Mouse (Mus musculus) layer of hippocampus, adult 2 months (tissue): ENCODE measurements around the gene Angptl8. TPM values are rescaled to one million over a fixed set of nuclear protein-coding genes. Genes with fewer than 3 reads are reported as not detected.

Source experiments
- DNase-seq, 2 experiments: peaks; one replicate each; pipeline ENCODE4 v3.0.0; 2022; ENCODE audit warnings: low spot score in 2 of 2
- H3K27ac ChIP-seq: fragments of 200-600 bp; 2 replicates; pipeline ENCODE4 v1.8.1; 2022
- H3K4me3 ChIP-seq: fragments of 200-600 bp; 2 replicates; pipeline ENCODE4 v1.8.1; 2022; ENCODE audit warnings: mild to moderate bottlenecking
- CTCF ChIP-seq: fragments of 200-600 bp; conservative IDR thresholded peaks from 2 replicates; pipeline ENCODE4 v1.8.1; 2022; ENCODE audit warnings: antibody characterized with exemption, mild to moderate bottlenecking, moderate library complexity
- total RNA-seq, 2 experiments: library from RNA; stranded (reverse); gene quantifications; 2 replicates each; pipeline ENCODE4 v1.2.3; 2021

Angptl8 gene
- total RNA-seq, 2 experiments from 2014 or later: not detected

DNA sequence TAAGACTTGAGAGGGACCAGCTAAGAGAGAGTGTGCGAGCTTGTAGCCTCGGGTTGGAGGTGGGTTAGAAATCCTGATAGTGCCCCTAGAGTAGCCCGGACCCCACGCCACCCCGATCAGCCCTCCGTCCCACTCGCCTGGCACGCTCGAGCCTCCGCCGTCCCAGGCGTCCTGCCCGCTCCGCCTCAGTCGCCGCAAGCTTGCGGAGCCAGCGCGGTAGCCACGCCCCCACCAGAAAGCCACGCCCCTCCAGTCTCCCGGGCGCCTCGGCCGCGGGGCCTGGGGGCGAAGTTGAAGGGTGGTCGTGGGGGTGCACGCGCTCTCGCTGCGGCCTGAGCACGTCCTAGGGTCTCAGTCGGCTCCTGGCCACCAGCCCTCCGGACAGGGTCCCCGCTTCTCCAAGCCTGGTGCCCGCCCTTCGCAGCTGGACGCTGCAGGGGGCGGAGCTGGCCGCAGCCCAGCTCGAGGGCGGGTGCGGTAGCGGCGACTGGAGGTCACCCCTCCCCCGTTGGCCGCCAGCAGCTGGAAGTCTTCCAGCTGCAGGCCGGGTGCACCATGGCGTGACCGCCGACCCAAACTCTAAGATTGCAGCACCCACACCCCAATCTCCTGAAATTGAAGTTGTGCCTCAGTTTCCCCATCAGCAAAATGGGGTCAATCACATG is 36.8 kb upstream of the Angptl8 start, which contains the start of gene Kank2:
Gene Kank2, minus strand, starts transcription at position 400 of the 665 bp plus-strand sequence.
- DNase-seq: peak; percentile 42 to 64
- TF ChIP-seq CTCF: no peak
- Histone ChIP-seq H3K27ac (peak within 1 kb of the TSS; percentile 87), H3K4me3 (peak within 1 kb of the TSS; percentile 79)

DNA sequence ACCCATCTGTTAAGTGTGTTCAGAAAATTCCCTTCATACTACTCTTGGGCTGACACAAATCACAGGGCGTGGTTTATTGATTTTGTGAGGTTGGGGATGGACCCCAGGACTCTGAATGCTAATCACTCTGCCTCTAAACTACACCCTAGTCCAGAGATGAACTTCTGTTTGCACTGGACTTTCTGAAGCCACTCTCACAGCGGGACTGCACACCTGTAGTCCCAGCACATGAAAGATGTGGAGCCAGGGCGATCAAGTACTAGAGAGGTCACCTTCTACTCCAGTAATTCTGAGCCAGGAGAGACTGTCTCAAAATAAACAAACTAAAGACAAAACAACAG is 36.3 kb upstream of the Angptl8 start:
- peak overlapping the region; percentile 79 for H3K4me3 ChIP-seq
- DNase-seq: no peak
- no peak for TF ChIP-seq CTCF
- H3K27ac ChIP-seq: peak overlapping the region; percentile 87; the same call in 1 of the 2 replicates

DNA sequence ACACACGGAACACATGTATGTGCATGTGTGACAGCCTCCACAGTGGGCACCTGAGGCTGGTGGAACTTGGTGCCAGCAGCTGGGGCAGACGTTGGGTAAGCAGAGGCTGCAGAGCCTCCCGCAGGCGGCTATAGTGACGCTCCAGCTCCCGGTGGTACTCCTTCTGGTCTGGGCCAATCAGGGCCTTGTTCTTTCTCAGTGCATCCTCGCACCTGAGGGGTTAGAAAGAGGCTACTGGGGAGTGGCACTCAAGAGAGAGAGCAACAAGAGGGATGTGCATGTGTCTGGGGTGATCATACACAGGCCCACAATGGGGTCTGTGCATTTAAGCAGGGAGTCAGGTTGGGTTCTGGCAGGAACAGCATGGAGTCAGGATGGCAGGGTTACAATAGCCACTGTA is 34.2 kb upstream of the Angptl8 start:
- Histone ChIP-seq H3K27ac (no peak overlapping the region), H3K4me3 (no peak overlapping the region)
- TF ChIP-seq CTCF: no peak
- no peak for DNase-seq

DNA sequence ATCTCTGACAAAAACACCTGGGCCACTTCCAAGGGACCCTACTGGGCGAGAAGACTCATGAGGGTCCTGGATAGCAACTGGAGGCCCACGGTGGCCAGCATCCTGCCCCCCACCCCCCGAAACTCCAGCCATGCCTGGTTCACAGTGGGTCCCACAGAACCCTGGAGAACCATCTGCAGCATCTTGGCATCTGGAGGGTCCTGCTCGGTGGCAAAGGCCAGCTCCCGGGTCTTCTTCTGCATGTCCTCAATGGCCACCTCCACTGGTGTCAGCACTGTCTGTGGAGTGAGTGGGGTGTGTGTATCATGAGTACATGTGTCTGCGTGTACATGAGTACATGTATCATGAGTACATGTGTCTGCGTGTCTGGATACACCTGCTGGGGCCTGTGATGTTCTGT is 33.7 kb upstream of the Angptl8 start:
- H3K4me3 ChIP-seq: no peak overlapping the region
- no peak overlapping the region for H3K27ac ChIP-seq
- no peak for TF ChIP-seq CTCF

DNA sequence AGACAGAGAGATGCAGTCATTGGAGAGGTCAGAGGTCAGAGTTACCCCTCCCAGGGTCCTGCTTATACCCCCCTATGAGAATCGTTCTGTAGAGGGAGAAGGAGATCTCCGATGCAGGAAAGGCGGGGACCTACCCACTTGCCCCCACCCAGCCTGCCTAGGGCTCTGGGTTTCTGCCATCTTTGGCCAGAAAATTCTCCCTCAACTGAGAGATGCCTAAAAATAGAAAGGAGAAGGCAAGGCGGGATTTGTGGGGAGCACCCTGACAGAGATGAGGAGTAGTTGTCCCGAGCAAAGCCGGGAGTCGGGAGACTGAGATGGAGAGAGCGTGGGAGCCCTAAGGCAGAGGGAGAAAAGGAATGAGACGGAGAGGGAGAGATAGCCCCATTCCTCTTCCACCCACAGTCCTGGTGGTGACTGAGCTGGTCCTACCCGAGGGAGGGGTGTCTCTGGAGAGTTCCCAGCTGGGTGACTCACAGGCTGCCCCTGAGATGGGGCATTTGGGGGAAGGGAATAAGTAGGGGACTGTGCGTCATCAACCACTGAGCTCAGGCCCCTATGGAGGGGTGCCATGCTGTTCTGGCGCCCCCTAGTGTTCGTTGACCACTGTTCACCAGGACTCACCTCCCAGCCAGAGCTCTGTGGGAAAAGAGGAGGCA is 31.2 kb upstream of the Angptl8 start:
- peak; percentile 80 to 83 for DNase-seq
- Histone ChIP-seq H3K27ac (peak overlapping the region; percentile 77), H3K4me3 (peak overlapping the region; percentile 37; the same call in 1 of the 2 replicates)
- TF ChIP-seq CTCF: peak; percentile 97

More for the DNA sequence above, 33.7 kb upstream of the Angptl8 start:
- no peak for DNase-seq

DNA sequence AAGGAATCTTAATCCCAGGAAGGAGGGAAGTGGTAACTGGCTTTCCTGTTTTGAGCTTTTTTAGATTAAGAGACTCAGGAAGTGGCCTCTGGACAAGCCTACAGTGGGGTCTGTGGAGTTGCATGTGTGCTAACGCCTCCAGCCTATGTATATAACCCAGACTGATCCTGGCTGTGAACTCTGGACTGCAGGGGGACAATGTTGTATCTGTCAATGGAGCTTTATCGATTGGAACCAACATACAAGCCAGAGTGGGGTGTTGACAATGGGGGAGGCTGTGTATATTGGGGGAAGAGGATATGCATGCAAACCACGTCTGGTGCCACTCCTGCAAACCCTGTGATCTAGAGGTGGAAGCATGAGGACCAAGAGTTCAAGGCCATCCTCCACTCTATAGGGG is 28.9 kb upstream of the Angptl8 start:
- H3K4me3 ChIP-seq: no peak overlapping the region
- no peak for TF ChIP-seq CTCF
- no peak overlapping the region for H3K27ac ChIP-seq
- no peak for DNase-seq

DNA sequence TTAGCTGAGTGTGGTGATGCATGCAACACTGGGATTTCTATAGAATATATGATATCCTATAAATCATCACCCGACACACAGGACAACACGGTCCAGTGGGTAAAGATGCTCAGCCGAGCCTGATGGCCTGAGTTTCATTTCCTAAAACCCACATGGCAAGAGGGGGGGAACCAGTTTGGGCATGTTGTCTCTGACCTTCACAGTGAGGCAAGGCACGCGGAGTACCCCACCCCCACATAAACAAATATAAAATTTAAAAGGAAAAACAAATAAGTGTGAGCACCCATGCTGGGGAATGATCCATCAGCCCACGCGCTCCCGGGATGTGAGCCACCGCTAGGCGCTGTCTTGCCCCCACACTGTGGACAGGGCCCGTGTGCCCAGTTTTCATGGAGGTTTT is 28.3 kb upstream of the Angptl8 start:
- DNase-seq: no peak
- peak; percentile 42 for TF ChIP-seq CTCF
- no peak overlapping the region for H3K27ac ChIP-seq
- no peak overlapping the region for H3K4me3 ChIP-seq

DNA sequence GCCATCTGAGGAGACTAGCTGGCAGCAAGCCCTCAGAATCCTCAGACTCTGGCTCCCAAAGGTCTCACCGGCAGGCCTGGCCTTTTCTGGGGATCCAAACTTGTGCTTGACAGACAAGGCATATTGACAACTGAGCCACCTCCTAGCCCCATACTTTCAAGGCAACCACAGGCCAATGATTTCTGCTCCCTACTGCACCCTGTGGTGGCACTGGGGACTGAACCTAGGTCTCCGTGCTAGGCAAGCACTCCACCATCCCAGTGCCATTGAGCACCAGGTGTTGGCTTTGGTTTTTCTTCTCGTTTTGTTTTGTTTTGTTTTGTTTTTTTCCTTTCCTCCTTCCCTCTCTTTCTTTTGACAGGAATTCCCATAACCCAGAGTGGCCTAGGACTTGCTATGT is 26.7 kb upstream of the Angptl8 start:
- peak; percentile 57 for TF ChIP-seq CTCF
- no peak for DNase-seq
- Histone ChIP-seq H3K4me3 (no peak overlapping the region), H3K27ac (no peak overlapping the region)

DNA sequence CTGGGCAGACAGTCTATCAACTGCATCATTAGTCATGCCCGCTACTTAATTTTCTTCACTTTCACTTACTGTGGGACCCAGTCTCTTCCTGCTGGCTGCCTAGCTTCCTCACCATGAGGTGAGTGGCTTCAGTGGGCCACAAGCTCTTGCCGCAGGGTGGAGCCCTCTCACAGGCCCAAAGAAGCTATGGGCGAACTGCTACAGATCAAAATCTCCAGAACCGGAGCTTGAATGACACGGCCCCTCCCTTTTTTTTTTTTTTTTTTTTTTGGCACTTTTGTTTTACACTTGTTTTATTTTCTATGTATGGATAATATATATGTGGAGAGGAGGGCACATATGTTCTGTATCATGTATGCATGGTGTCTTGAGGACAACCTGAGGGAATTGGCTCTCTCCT is 24.1 kb upstream of the Angptl8 start:
- no peak overlapping the region for H3K27ac ChIP-seq
- no peak for DNase-seq
- TF ChIP-seq CTCF: no peak

DNA sequence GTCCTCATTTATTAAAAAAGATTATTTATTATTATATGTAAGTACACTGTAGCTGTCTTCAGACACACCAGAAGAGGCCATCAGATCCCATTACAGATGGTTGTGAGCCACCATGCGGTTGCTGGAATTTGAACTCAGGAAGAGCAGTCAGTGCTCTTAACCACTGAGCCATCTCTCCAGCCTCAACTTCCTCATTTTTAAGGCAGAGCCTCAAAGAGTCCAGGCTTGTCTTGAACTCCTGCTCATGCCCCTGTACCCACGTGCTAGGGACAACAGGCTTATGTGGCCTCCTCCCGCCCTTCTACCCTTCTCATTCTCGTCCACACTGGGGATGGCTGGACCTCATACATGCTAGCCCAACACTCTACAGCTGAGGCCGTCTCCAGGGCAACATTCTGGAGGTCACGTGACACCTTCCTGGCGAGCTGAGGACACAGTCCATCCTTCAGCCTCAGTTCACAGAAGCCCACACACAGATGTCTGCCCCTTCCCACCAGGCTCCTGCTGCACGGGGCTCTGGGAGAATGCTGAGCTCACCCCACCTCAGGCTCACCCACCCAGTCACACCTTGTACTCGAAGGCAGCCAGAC is 18.5 kb upstream of the Angptl8 start:
- TF ChIP-seq CTCF: no peak
- no peak overlapping the region for H3K4me3 ChIP-seq
- no peak overlapping the region for H3K27ac ChIP-seq
- DNase-seq: no peak

More for the DNA sequence above, 24.1 kb upstream of the Angptl8 start:
- no peak overlapping the region for H3K4me3 ChIP-seq

DNA sequence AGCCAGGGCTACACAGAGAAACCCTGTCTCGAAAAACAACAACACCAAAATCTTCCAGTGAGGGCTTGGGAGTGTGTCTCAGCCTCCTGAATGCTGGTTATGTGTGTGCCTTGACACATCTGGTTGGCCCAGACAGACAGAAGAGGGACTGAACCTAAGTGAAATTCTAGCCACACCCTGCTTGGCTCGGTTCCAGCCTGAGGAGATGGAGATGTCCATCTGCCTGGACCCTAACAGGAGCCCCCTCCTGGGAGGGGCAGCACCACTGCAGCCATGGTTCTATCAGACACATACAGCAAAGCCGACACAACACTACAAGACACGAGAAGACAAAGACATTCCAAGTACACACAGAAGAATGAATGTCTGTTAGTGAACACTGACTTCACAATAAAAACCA is 17.2 kb upstream of the Angptl8 start:
- no peak for TF ChIP-seq CTCF
- no peak overlapping the region for H3K27ac ChIP-seq
- H3K4me3 ChIP-seq: no peak overlapping the region
- no peak for DNase-seq

DNA sequence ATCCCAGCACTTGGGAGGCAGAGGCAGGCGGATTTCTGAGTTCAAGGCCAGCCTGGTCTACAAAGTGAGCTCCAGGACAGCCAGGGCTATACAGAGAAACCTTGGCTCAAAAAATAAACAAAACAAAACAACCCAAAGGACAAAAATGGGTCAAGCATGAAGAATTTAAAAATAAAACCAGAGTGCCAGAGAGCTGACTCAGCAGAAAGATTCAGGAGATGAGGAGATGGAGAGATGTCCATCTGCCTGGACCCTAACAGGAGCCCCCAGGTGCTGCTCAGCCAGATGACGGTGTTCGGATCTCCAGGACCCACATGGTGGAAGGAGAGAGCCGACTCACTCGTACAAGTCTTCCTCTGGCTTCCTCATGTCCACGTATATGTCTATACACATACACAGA is 16.7 kb upstream of the Angptl8 start:
- DNase-seq: no peak
- TF ChIP-seq CTCF: no peak
- Histone ChIP-seq H3K4me3 (no peak overlapping the region), H3K27ac (peak overlapping the region; percentile 63)

DNA sequence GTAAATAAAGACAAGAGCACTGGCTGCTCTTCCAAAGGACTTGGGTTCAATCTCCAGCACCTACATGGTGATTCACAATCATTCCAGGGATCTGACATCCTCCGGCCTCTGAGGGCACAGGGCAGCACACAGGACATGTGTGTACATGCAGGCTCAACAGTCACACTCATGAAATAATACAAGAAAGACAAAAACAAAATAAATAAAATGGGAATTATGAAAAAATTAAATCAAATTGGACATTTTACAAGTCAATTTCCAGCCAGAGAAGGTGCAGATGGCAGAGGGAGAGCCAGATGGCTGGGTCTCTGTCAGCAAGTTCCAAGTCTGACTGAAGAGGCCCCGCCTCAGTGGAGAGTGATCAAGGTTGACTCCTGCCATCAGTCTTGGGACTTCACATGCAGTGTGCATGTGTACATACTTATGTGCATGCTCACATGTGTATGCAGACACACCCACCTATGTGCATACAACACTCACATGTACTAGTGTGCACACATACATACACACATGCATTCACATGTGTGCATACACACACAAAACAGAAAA is 16.1 kb upstream of the Angptl8 start:
- peak overlapping the region; percentile 67 for H3K27ac ChIP-seq

More for the DNA sequence above, 16.1 kb upstream of the Angptl8 start:
- DNase-seq: peak in 1 of 2 experiments; percentile 47
- no peak for TF ChIP-seq CTCF
- H3K4me3 ChIP-seq: no peak overlapping the region
